19 mouse cellular contexts compared by ENCODE assay signal in the genomic region with DNA sequence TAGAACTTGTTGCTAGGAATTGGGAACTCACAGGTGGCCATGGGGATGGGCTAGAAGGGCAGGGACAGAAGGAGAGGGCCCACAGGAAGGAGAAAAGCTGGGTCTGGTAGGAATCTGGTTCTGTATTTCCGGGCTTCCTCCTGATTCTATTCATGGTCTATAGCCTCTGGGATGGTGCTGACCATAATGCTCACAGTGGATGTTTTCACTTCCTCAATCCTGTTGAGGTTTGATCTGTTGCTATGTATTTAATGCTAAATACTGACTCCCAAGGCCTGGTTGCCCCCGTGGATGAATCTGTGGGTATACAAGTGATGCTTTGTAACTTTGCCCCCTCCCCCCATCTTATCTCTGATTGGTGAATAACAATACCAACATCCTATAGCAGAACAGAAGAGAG. TPM values are rescaled to one million over a fixed set of nuclear protein-coding genes. Genes with fewer than 3 reads are reported as not detected.
"Had no signal": no experiment of that assay in that cellular context is flagged by ENCODE, and none has a peak within 500 bp of the region (broad histone marks: within the 10 kb centered on the region; RNA-seq: fewer than 3 reads in every experiment).

No protein-coding gene starts in this region.

- H3K4me1 ChIP-seq: midbrain, embryonic 13.5 days; midbrain, embryonic 15.5 days; neural tube, embryonic 12.5 days had no signal

- H3K36me3 ChIP-seq: midbrain, embryonic 13.5 days; midbrain, embryonic 15.5 days; neural tube, embryonic 12.5 days had no signal

- H3K4me3 ChIP-seq: megakaryocyte, embryonic 14.5 days; midbrain, embryonic 13.5 days; midbrain, embryonic 15.5 days; neural tube, embryonic 12.5 days had no signal

- H3K9ac ChIP-seq: lung, embryonic 14.5 days; midbrain, embryonic 13.5 days; midbrain, embryonic 15.5 days; neural tube, embryonic 12.5 days had no signal

- ATAC-seq: midbrain, embryonic 13.5 days; midbrain, embryonic 15.5 days had no signal

- H3K27ac ChIP-seq: midbrain, embryonic 13.5 days; midbrain, embryonic 15.5 days; neural tube, embryonic 12.5 days had no signal

- H3K27me3 ChIP-seq: midbrain, embryonic 13.5 days; midbrain, embryonic 15.5 days; neural tube, embryonic 12.5 days had no signal

- DNase-seq: lung, adult 18-20 months; lung, embryonic 14.5 days; lung, postnatal 10 days; lung, postnatal 4 days; retina, postnatal 1 day; right cerebral cortex, adult 18-20 months; right cerebral cortex, postnatal 25 days; right cerebral cortex, postnatal 4 days; spleen, adult 18-20 months; thymus, adult 18-20 months; thymus, postnatal 14 days; thymus, postnatal 36 days had no signal

RNA-seq across cellular contexts. Expression of a gene that starts 25.5 kb away (rescaled TPM):
- total RNA-seq: monocyte, adult 5-6 weeks; neutrophil, adult 5-6 weeks had no signal
- polyA plus RNA-seq: thymus, postnatal 0 days had no signal
